Mouse (Mus musculus): ENCODE measurements around the gene Krtap5-3. TPM values are rescaled to one million over a fixed set of nuclear protein-coding genes. Genes with fewer than 3 reads are reported as not detected.
"Not testable (repeated sequence)": the region's sequence is repeated elsewhere in the genome, so short reads cannot be mapped to it uniquely, and the experiment has no call there.

Krtap5-3 gene
- total RNA-seq (2021), result not detected in 2 replicates
- long read RNA-seq, experiment 1, result 0 reads
- long read RNA-seq, experiment 2, result 0 reads

GRCm38 (mm10) chr7:142201064-142201463 lies at the start of gene Krtap5-3:
Gene Krtap5-3, plus strand, starts transcription at chr7:142201364.
- no peak for DNase-seq

DNA sequence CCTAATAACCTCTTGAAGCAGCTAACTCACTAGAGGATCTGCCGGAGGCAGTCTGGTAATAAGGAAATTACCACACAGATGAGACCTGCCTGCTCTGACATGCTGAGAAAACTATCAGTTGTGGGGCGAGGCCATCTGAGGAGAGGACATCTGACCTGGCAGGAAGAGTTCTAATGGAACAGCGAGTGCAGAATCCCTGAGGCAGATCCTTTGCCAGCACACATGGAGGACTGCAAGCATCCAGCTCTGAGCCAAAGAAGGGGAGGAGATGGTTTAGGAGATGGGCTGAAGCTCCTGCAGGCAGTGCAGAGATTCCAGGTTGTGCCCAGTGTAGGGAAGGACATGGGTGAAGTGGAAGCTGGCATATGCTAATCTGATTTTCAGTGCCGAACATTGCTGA lies 49.0 kb upstream of the Krtap5-3 start:
- no peak for DNase-seq

GRCm38 (mm10) chr7:142155308-142155707 lies 45.9 kb upstream of the Krtap5-3 start:
- no peak for DNase-seq

DNA sequence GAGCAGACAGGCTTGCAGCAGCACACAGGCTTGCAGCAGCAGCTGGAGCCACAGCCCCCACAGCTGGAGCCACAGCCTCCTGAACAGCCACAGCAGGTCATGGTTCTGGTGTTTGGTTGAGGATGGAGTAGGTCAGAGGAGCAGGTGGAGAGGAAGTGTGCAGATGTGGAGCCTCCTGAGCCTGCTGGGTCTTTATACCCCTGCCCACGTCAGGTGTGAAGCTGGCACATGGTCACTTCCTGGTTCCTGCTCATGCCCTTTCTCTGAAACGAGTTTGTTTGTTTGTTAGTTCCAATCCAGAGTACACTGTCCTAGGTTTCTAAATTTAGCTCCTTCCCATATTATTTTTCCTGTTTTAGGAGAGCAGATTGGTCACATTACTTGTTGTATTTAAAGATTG lies 44.2 kb upstream of the Krtap5-3 start, which contains the start of gene Gm29735:
Gene Gm29735, minus strand, starts transcription at position 101 of the 400 bp plus-strand sequence.
- DNase-seq, result not testable (repeated sequence)

- DNase-seq, result peak; percentile 54
Measured at GRCm38 (mm10) chr7:142159366-142159765, 41.8 kb upstream of the Krtap5-3 start.

GRCm38 (mm10) chr7:142165639-142166038 lies 35.5 kb upstream of the Krtap5-3 start, which contains the start of gene Gm4553:
Gene Gm4553, minus strand, starts transcription at chr7:142165739.
- not testable (repeated sequence) for DNase-seq

GRCm38 (mm10) chr7:142169836-142170235 lies 31.3 kb upstream of the Krtap5-3 start:
- no peak for DNase-seq

DNA sequence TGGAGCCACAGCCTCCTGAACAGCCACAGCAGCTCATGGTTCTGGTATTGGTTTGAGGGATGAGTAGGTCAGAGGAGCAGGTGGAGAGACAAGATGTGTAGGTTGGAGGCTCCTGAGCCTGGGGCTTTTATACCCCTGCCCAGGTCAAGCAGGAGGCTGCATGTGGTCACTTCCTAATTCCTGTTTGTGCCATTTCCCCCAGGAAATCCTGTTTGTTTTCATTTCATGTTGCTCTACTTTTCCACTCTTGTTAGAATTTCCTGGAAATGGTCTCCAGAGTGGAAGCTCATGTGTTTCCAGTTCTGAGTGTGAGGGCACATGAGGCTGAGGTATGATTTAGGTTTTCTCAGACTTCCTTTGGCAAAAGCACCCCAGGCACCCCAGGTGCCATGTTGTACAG lies 25.3 kb upstream of the Krtap5-3 start, which contains the start of gene Krtap5-2:
Gene Krtap5-2, minus strand, starts transcription at position 101 of the 400 bp plus-strand sequence.
- not testable (repeated sequence) for DNase-seq

DNA sequence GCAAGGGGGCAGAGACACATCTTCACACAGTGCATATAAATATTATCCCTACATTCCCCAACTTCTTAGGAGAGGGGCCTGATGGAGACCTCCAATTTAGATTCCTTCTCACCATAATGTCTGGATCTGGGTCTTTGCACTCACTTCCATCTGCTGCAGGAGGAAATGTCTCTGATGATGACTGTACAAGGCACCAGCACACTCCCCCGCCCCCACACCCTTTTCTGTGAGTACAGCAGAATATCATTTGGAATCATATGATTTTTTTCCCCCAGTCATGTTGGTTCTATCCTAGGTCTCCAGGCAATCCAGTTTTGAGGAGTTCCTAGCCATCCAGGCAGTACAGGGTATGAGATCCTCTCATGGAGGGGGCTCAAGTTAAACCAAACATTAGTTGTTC lies 22.5 kb upstream of the Krtap5-3 start:
- no peak for DNase-seq

- no peak for DNase-seq
Measured at GRCm38 (mm10) chr7:142181021-142181420, 20.1 kb upstream of the Krtap5-3 start.

DNA sequence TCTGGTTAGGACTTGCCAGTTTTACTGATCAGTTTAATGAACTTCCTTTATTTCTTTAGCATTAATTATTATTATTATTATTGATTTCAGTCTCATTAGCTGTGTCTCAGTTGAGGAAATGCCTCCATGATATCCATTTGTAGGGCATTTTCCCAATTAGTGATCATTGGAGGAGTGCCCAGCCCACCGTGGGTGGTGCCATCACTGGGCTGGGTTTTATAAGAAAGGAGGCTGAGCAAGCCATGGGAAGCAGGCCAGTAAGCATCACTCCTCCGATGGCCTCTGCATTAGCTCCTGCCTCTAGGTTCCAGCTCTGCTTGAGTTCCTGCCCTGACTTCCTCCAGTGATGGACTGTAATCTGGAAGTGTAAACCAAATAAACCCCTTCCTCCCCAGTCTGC lies 13.0 kb upstream of the Krtap5-3 start:
- DNase-seq, result no peak

GRCm38 (mm10) chr7:142190289-142190688 lies 10.9 kb upstream of the Krtap5-3 start, which contains the start of gene Gm10153:
Gene Gm10153, minus strand, starts transcription at chr7:142190389.
- no peak for DNase-seq

DNA sequence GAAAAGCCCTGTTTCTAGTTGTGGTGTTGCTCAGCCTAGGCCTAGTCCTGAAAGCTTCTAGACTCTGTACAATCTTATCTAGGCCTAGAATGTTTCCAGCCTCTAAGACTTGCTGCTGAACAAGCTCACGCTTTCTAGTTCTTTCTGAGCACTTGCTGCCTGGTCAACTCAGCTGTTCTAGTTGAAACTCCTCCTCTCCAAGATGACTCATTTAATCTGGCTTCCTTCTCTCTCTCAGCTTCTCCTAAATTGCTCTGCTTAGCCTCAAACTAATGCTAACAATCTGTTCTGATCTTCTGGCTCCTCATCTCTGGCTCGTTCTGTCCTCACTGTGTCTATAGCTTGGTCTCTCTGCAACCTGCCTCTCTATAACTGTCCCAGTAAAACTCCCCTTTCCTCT lies 2.4 kb upstream of the Krtap5-3 start:
- no peak for DNase-seq

DNA sequence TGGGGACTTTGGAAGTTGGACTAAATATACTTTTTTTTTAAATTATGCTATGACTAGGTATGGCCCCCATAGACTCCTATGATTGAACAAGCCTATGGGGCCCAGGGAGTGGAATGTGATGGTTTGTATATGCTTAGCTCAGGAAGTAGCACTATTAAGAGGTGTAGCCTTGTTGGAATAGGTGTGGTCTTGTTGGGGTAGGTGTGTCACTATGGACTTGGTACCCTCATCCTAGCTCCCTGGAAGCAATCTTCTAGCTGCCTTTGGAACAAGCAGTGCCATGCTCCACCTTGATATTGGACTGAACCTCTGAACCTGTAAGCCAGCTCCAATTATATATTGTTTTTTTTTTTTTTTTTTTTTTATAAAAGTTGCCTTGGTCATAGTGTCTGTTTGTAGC lies 4.3 kb downstream of the Krtap5-3 start:
- DNase-seq, result no peak

DNA sequence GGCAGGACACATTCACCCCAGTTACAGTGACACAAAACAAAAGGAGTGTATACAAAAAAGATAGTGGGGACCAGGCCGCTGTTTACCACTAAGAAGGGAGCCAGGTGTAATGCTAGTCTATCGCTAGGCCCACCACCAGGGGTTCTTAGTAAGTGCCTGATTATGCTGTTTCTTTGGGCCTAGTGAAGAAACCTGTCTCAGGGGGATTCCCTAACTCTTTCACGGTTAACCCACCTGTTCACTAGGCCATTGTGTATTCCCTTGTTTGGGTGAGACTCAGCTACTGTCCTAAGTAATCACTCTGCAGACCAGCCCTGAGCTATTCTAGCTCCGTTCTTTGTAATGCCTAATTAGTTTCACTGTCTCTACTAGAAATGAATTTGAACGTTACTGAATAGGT lies 5.7 kb downstream of the Krtap5-3 start:
- DNase-seq, result not testable (repeated sequence)

DNA sequence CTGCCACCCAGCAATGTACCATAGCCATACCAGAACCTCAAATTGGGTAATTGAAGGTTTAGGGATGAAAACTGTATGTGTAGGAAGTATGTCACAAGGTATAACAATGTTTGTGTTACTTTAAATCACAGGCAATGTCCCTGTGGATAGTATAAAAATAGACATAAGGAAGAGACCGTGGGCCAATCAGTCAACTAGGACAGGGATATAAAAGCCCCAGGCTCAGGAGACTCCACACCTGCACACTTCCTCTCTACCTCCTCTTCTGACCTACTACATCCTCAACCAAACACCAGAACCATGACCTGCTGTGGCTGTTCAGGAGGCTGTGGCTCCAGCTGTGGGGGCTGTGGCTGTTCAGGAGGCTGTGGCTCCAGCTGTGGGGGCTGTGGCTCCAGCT lies 10.4 kb downstream of the Krtap5-3 start, which contains the start of gene Gm7579:
Gene Gm7579, plus strand, starts transcription at position 301 of the 400 bp plus-strand sequence.
- DNase-seq, result no peak

DNA sequence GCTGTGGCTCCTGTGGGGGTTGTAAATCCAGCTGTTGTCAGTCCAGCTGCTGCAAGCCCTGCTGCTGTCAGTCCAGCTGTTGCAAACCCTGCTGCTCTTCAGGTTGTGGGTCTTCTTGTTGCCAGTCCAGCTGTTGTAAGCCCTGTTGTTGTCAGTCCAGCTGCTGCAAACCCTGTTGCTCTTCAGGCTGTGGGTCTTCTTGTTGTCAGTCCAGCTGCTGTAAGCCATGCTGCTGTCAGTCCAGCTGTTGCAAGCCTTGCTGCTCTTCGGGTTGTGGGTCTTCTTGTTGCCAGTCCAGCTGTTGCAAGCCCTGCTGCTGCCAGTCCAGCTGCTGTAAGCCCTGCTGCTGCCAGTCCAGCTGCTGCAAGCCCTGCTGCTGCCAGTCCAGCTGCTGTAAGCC lies 11.0 kb downstream of the Krtap5-3 start:
- not testable (repeated sequence) for DNase-seq

GRCm38 (mm10) chr7:142224518-142224917 lies 23.4 kb downstream of the Krtap5-3 start:
- DNase-seq, result no peak

- not testable (repeated sequence) for DNase-seq
Measured at GRCm38 (mm10) chr7:142229871-142230270, 28.7 kb downstream of the Krtap5-3 start, which contains the start of gene Krtap5-5. Gene Krtap5-5, minus strand, starts transcription at chr7:142229971.

- DNase-seq, result no peak
Measured at GRCm38 (mm10) chr7:142231540-142231939, 30.4 kb downstream of the Krtap5-3 start.

DNA sequence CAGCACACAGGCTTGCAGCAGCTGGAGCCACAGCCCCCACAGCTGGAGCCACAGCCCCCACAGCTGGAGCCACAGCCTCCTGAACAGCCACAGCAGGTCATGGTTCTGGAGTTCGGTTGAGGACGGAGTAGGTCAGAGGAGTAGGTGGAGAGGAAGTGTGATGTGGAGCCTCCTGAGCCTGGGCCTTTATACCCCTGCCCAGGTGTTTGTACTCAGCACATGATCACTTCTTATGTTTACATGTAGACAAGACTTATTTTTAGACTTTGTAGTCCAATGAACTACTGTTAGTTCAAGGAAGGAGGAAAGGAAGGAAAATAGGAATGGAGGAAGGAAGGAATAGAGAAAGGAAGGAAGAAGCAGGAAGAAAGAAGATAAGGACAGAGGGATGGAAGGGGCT lies 39.8 kb downstream of the Krtap5-3 start, which contains the start of gene Gm40460:
Gene Gm40460, minus strand, starts transcription at position 101 of the 400 bp plus-strand sequence.
- no peak for DNase-seq

DNA sequence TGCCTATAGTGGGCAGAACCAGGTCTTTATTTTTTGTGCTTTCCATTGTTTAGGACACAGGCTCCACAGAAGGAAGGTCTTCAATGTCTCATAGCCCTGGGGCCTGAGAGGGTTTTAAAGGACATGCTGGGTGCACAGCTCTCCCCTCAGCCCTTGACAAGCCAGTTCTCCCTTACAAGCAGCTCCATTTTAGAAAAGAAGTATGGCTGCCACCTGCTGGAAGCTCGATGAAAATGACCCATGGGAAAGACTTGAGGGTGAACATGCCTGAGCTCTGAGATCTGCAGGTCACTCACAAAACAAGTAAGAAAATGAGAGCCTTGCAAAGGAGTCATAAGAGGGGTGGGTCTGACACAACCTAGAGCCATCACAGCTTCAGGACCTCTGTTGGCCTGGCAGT lies 48.7 kb downstream of the Krtap5-3 start:
- peak; percentile 49 for DNase-seq

Measured in adrenal gland, postnatal 14 days (tissue).